Mouse (Mus musculus): Measurements from ENCODE around the gene Igll1.

- TF ChIP-seq ZNF384 (IDR thresholded peaks at IDR 0.05; ENCODE audit: low read depth, low read length) = no peak
- no peak for TF ChIP-seq MAFK (IDR thresholded peaks at IDR 0.05; ENCODE audit: insufficient read depth, low read depth, low read length)
- no peak for TF ChIP-seq HCFC1 (IDR thresholded peaks at IDR 0.05; ENCODE audit: borderline replicate concordance, insufficient read depth, low read length)
- TF ChIP-seq ZC3H11A (IDR thresholded peaks at IDR 0.05; ENCODE audit: borderline replicate concordance, low read depth, low read length) = no peak
- TF ChIP-seq CHD2 (IDR thresholded peaks at IDR 0.05; ENCODE audit: low read depth, low read length) = no peak
Measured at GRCm38 (mm10) chr16:16896015-16896381, 32.2 kb upstream of the Igll1 start.
